Mouse (Mus musculus): ENCODE measurements at regions not wholly inside any gene's neighbourhood (a gene's known extent, or its start where the extent isn't known, plus 50 kb on each side); places are given as distances from the start of the nearest gene placed in this dataset.

DNA sequence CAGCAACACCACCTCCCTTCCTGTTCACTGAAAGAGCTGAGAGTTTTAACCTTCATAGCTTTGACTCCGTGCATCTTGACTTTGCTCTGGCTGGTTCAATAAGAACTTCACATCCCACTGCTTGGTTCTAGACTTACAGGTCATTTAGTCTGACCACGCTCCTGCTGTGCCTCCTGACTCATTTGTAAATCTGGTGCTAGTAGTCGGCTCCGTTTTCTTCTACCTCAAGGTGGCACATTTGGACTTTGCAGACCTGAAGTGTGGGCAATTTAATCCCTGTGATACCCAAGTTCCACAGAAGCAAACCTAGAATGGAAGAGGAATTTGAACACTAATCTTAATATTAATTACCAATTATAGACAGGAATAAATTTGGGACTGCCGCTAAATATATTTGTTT lies 497.9 kb downstream of the Epm2a start:
- no peak overlapping the region for H3K4me3 ChIP-seq (ENCODE audit: low read depth, low read length)
- 72% methylated on average over 5 of the region's 5 CpGs for WGBS
- no peak overlapping the region for H3K4me2 ChIP-seq (ENCODE audit: low read depth, low read length)
- no peak for DNase-seq (ENCODE audit: low spot score)
- H3K27ac ChIP-seq (ENCODE audit: low read depth) = no peak overlapping the region
- H3K27me3 ChIP-seq (ENCODE audit: control insufficient read depth, insufficient read depth, low read length) = no peaks in the 10 kb centered on the region
- H3K36me3 ChIP-seq (replicated peaks; ENCODE audit: control insufficient read depth, insufficient read depth, low read length) = no peaks in the 10 kb centered on the region
- no peak for TF ChIP-seq EP300 (IDR thresholded peaks at IDR 0.05; ENCODE audit: low read depth)
- peak; percentile 8; the same call in 1 of the 2 replicates for TF ChIP-seq CTCF (IDR thresholded peaks at IDR 0.05; ENCODE audit: low read depth)
- ATAC-seq (ENCODE audit: insufficient read depth, low read depth) = no peak
- no peaks in the 10 kb centered on the region for H3K4me1 ChIP-seq (ENCODE audit: control insufficient read depth, insufficient read depth)
- H3K9ac ChIP-seq (replicated peaks; ENCODE audit: low read depth, low read length) = no peak overlapping the region
- no peaks in the 10 kb centered on the region; the same call in 1 of the 2 replicates for H3K9me3 ChIP-seq (replicated peaks; ENCODE audit: control insufficient read depth, low read length)

DNA sequence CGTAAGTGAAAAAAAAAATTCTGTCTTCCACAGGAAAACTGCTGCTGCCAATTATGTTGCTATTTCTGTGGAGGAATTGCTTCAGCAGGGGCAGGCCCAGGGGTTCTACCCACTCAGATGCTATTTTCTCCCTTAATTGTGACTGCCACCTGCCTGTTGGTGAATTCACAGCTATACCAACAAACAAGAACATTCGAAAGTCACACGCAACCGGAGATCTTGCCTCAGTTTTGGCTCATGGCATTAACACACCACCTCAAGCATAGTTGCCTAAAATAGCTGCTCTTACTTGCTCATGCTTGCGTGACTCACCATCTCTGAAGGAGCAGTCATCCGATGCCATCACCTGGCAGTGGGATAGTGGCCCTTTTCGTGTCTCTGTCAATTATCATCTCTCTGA lies 498.3 kb downstream of the Epm2a start:
- Histone ChIP-seq H3K4me2 (ENCODE audit: low read depth, low read length) (no peak overlapping the region), H3K4me1 (ENCODE audit: control insufficient read depth, insufficient read depth) (no peaks in the 10 kb centered on the region), H3K27me3 (ENCODE audit: control insufficient read depth, insufficient read depth, low read length) (no peaks in the 10 kb centered on the region), H3K9ac (replicated peaks; ENCODE audit: low read depth, low read length) (no peak overlapping the region), H3K27ac (ENCODE audit: low read depth) (no peak overlapping the region), H3K36me3 (replicated peaks; ENCODE audit: control insufficient read depth, insufficient read depth, low read length) (no peaks in the 10 kb centered on the region), H3K4me3 (ENCODE audit: low read depth, low read length) (no peak overlapping the region), H3K9me3 (replicated peaks; ENCODE audit: control insufficient read depth, low read length) (no peaks in the 10 kb centered on the region; the same call in 1 of the 2 replicates)
- DNase-seq (ENCODE audit: low spot score) (peak; percentile 6), ATAC-seq (ENCODE audit: insufficient read depth, low read depth) (no peak)
- no peak for TF ChIP-seq CTCF (IDR thresholded peaks at IDR 0.05; ENCODE audit: low read depth)
- no peak for TF ChIP-seq EP300 (IDR thresholded peaks at IDR 0.05; ENCODE audit: low read depth)
- WGBS = 38% methylated on average over 7 of the region's 7 CpGs

DNA sequence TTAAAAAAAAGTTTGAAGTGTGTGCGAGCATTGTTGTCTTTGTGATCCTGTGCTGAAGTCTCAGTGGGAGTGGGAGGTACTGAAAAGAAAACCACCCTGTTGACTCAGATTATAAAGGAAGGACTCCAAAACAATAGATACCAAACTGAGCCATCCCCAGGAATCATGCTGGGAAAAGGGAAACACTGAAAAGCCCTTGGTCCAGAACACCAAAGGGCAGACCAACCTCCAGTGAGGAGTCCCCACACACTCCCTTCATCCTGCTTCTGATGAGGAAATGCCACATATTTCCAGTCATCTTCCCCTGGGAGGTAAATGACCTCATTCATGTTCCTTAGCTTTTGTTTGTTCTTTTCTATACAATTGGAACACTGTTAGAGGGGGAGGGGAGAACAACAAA lies 502.9 kb downstream of the Epm2a start:
- Histone ChIP-seq H3K27ac (ENCODE audit: low read depth) (peak overlapping the region; percentile 34), H3K36me3 (replicated peaks; ENCODE audit: control insufficient read depth, insufficient read depth, low read length) (no peaks in the 10 kb centered on the region), H3K9me3 (replicated peaks; ENCODE audit: control insufficient read depth, low read length) (no peaks in the 10 kb centered on the region; the same call in 1 of the 2 replicates), H3K9ac (replicated peaks; ENCODE audit: low read depth, low read length) (no peak overlapping the region), H3K4me2 (ENCODE audit: low read depth, low read length) (no peak overlapping the region), H3K4me1 (ENCODE audit: control insufficient read depth, insufficient read depth) (no peaks in the 10 kb centered on the region), H3K27me3 (ENCODE audit: control insufficient read depth, insufficient read depth, low read length) (no peaks in the 10 kb centered on the region), H3K4me3 (ENCODE audit: low read depth, low read length) (no peak overlapping the region)
- 64% methylated on average over 1 of the region's 1 CpGs for WGBS
- ATAC-seq (ENCODE audit: insufficient read depth, low read depth) (no peak), DNase-seq (ENCODE audit: low spot score) (peak; percentile 5)
- TF ChIP-seq EP300 (IDR thresholded peaks at IDR 0.05; ENCODE audit: low read depth) = no peak

DNA sequence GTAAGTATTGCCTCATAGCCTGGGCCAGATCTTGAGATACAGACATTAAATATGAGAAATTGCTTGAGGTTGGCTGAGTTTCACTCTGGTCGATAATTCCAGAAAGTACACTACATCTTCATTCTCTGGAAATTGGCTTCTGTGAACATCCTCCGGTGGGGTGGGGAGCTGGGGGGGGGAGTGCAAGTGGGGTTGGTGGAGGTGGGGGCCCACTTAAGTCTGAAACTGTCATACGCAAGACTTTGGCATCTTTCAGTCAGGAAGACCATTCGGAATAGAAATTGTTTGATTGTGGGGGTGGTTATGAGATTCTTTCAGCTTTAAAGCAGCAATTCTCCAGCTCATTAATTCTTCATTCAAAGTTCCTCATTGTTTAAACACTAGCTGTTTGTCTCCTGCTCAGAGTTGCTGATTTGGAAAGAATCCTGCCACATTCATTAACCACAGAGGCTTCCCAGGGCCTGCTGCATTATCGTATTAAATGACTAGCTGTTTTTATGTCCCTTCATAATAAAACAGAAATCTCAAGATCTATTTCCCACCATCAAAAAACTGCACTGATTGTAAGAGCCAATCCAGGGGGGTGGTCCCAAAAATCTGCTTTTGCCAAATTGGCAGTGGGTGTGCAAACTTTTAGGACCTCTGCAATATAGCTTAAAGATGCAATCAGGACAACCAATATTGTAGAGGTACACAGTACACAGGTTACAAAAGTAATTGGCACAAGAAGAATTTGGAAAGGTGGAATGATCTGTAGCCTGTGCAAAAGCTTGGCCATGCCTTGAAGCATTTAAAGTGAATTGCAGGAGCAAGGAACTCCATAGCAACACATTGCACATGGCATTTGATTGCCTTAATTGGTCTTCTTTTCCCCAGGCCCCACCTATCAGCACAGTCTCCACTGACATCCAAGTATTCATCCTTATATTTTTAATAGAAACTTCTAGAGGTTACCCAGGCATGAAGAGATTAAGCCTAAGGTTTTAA lies 532.2 kb downstream of the Epm2a start:
- no peak overlapping the region for H3K27ac ChIP-seq (ENCODE audit: low read depth)
- H3K27me3 ChIP-seq (ENCODE audit: control insufficient read depth, insufficient read depth, low read length) = no peaks in the 10 kb centered on the region
- H3K4me2 ChIP-seq (ENCODE audit: low read depth, low read length) = no peak overlapping the region
- TF ChIP-seq EP300 (IDR thresholded peaks at IDR 0.05; ENCODE audit: low read depth) (no peak), CTCF (IDR thresholded peaks at IDR 0.05; ENCODE audit: low read depth) (no peak)
- H3K4me3 ChIP-seq (ENCODE audit: low read depth, low read length) = no peak overlapping the region
- H3K36me3 ChIP-seq (replicated peaks; ENCODE audit: control insufficient read depth, insufficient read depth, low read length) = no peaks in the 10 kb centered on the region
- no peaks in the 10 kb centered on the region for H3K9me3 ChIP-seq (replicated peaks; ENCODE audit: control insufficient read depth, low read length)
- 78% methylated on average over 5 of the region's 5 CpGs for WGBS
- H3K9ac ChIP-seq (replicated peaks; ENCODE audit: low read depth, low read length) = no peak overlapping the region
- ATAC-seq (ENCODE audit: insufficient read depth, low read depth) = no peak
- no peaks in the 10 kb centered on the region for H3K4me1 ChIP-seq (ENCODE audit: control insufficient read depth, insufficient read depth)
- DNase-seq (ENCODE audit: low spot score) = no peak

DNA sequence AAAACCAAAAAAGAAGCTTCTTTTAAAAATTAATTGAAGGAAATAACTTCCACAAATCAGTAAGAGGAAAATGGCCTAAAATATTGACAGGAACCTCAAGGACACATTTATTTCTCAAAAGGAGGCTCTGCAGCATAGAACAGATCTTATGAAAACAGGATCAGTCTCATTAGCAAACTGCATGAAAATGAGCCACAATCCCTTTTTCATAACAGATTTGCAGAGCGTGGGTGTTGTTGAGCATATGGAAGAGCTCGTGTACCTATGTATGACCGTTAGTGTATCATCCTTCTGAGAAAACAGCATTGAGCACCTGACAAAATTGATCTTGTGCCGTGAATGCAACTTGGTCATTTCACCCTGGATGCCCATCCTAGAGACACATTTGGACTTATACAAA lies 543.0 kb downstream of the Epm2a start:
- no peak for ATAC-seq (ENCODE audit: insufficient read depth, low read depth)
- 81% methylated on average over 4 of the region's 4 CpGs for WGBS
- TF ChIP-seq CTCF (IDR thresholded peaks at IDR 0.05; ENCODE audit: low read depth) = no peak
- no peak for TF ChIP-seq EP300 (IDR thresholded peaks at IDR 0.05; ENCODE audit: low read depth)

More for the DNA sequence above, 543.0 kb downstream of the Epm2a start:
- DNase-seq (ENCODE audit: low spot score) = no peak
- H3K4me3 ChIP-seq (ENCODE audit: low read depth, low read length) = no peak overlapping the region
- H3K36me3 ChIP-seq (replicated peaks; ENCODE audit: control insufficient read depth, insufficient read depth, low read length) = no peaks in the 10 kb centered on the region
- H3K4me1 ChIP-seq (ENCODE audit: control insufficient read depth, insufficient read depth) = no peaks in the 10 kb centered on the region
- H3K4me2 ChIP-seq (ENCODE audit: low read depth, low read length) = no peak overlapping the region
- H3K27ac ChIP-seq (ENCODE audit: low read depth) = no peak overlapping the region
- H3K27me3 ChIP-seq (ENCODE audit: control insufficient read depth, insufficient read depth, low read length) = no peaks in the 10 kb centered on the region
- H3K9ac ChIP-seq (replicated peaks; ENCODE audit: low read depth, low read length) = no peak overlapping the region
- H3K9me3 ChIP-seq (replicated peaks; ENCODE audit: control insufficient read depth, low read length) = no peaks in the 10 kb centered on the region

Measured in heart, postnatal 0 days (tissue).